Mouse (Mus musculus): ENCODE data around the gene Hinfp. TPM values are rescaled to one million over a fixed set of nuclear protein-coding genes. Genes with fewer than 3 reads are reported as not detected.
"Not testable (repeated sequence)": the region's sequence is repeated elsewhere in the genome, so short reads cannot be mapped to it uniquely, and the experiment has no call there.

Hinfp gene
- polyA plus RNA-seq, 1 experiment from 2014 or later, result 25.1 TPM

DNA sequence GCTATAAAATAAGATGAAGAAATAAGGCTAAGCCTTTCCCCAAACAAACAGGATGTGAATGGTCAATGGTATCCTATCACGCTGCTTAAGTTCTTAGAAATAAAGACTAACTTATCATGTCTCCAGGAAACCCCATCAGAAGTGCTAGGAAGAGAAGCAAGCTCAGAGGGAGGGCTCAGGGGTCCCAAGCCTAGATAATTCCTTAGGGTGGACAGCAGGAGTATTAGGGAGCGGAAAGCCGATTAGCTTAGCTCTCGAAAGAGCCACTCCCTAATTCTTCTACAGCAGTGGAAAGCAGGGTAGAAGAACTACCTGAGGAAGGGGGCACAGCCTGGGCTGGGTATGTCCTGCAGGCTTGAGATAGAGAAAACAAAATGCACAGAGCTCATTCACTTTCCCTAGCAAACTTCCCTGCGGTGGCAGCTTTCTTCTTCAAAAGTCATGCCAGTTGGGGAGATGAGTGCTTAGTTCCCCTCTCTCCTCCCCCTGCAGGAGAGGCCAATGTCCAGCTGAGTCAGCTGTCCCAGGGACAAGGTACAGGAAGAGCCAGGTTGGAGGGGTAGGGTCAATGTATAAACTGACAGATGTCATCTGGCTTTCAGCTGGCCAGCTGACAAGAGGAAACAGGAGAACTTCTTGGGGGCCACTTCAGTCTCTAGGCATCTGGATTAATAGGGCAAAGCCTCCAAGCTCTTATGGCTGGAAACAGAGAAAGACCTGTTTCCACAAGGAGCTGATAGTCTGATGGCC lies 12.8 kb upstream of the Hinfp start:
- 63% methylated on average over 5 of the region's 5 CpGs for whole genome bisulfite sequencing
- Histone ChIP-seq H3K4me1 (replicated peaks) (peaks cover 36% of the 10 kb centered on the region), H3K36me3 (peaks cover 44% of the 10 kb centered on the region), H3K4me2 (peak overlapping the region; percentile 96), H3K4me3 (peak overlapping the region; percentile 88), H3K9me3 (no peaks in the 10 kb centered on the region), H3K27ac (replicated peaks) (no peak overlapping the region), H3K9ac (peak overlapping the region; percentile 96), H3K27me3 (no peaks in the 10 kb centered on the region)
- ATAC-seq (ENCODE audit: low read depth), result no peak

DNA sequence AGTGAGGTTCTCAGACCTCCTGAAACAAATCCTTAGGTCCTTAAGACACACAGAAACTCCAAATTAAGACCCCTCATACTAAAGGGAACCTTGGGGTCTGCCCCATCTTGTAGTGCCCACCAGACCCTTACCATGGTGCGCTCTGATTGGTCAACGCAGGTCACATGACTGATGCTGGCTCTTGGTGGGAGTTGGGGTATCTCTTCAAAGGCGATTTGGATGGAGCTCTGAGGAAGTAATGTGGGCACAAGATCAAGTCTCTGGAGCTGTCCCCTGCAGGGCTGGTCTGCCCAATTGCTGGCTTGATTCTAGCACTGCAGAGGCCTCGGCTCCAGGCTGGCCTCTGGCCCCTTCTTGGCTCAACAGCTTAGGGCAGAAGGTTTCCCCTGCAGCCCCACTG lies 12.0 kb upstream of the Hinfp start:
- Histone ChIP-seq H3K9ac (peak overlapping the region; percentile 38; the same call in 1 of the 2 replicates), H3K4me3 (no peak overlapping the region), H3K36me3 (peaks cover 52% of the 10 kb centered on the region), H3K4me1 (replicated peaks) (peaks cover 36% of the 10 kb centered on the region), H3K27me3 (no peaks in the 10 kb centered on the region), H3K4me2 (peak overlapping the region; percentile 96), H3K27ac (replicated peaks) (no peak overlapping the region), H3K9me3 (no peaks in the 10 kb centered on the region)
- no peak for ATAC-seq (ENCODE audit: low read depth)
- WGBS, result 76% methylated on average over 4 of the region's 4 CpGs

DNA sequence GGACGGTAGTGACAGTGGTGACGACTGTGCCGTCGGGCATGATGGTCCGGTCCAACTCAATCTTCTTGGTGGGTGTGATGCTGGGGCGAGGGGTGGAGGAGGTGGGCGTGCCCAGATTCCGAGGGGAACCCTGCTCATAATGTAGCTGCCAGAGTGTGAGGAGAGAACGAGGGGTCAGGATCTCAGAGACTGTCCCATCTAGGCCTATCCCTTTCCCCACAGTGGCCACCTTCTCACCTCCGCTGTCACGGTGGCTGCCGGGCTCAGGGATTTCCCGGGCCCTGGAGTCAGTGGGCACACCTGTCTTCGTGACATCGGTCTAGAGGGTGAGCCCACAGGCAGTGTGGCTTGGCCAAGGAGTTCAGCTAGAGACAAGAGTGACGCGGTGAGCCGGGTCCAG lies 9.4 kb upstream of the Hinfp start:
- H3K36me3 ChIP-seq, result peaks cover 70% of the 10 kb centered on the region

DNA sequence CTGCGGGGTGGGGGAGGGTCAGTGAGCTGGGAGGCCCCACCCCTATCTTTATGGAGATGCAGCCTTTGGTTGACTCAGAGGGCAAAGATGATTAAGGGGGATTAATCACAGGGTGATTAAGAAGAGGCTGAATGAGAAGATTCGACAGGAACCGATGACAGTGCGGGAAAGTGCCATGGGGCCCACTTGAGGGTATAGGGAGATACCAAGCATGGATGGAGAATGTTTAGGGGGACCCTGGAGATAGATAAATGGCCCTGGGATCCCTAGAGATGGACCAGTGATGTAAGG lies 8.7 kb upstream of the Hinfp start:
- Histone ChIP-seq H3K4me2 (no peak overlapping the region), H3K4me1 (replicated peaks) (peaks cover 39% of the 10 kb centered on the region), H3K27ac (replicated peaks) (no peak overlapping the region), H3K27me3 (no peaks in the 10 kb centered on the region), H3K9ac (no peak overlapping the region), H3K9me3 (no peaks in the 10 kb centered on the region), H3K4me3 (no peak overlapping the region), H3K36me3 (peaks cover 70% of the 10 kb centered on the region)
- 87% methylated on average over 4 of the region's 4 CpGs for WGBS
- ATAC-seq (ENCODE audit: low read depth), result no peak

More for the DNA sequence above, 9.4 kb upstream of the Hinfp start:
- no peak for ATAC-seq (ENCODE audit: low read depth)
- Histone ChIP-seq H3K4me3 (no peak overlapping the region), H3K4me2 (no peak overlapping the region), H3K27me3 (no peaks in the 10 kb centered on the region), H3K4me1 (replicated peaks) (peaks cover 41% of the 10 kb centered on the region), H3K27ac (replicated peaks) (no peak overlapping the region), H3K9me3 (no peaks in the 10 kb centered on the region), H3K9ac (no peak overlapping the region)
- 93% methylated on average over 18 of the region's 18 CpGs for WGBS

DNA sequence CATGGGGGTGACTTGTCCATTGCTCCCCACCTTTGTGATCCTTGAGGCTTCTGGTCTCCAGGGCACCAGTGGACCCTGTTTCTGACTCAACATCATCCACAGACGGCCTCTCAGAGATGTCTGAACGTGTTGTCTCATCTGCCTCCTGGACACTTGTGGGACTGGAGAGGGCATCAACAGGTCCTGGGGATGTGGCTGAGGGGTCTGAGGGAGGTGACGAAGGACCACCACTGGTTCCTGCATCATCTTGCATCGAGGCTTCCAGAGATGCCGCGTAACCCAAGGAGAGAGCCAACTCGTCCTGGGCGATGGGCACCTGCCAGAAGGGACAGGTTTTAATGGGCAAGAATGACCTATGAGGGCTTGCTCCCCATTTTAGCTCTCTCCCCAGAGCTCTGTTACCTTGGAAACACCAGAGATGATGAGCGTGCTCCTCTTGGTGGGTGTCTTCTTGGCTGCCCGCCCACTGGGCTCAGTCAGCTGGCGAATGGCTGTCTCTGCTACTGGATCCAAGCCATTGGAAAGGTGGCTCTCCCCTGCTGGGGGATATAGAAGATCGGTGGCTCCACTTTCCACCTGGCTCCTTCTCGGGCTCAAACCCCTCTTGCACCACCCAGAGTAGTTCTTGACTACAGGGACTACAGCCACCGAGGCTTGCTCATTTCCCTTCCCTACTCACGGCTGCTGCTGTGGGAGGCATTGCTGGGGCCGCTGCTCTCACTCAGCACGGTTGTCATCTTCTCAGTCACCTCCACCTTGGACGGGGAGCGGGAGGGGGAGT lies 8.2 kb upstream of the Hinfp start:
- Histone ChIP-seq H3K36me3 (peaks cover 70% of the 10 kb centered on the region), H3K4me1 (replicated peaks) (peaks cover 34% of the 10 kb centered on the region), H3K9me3 (no peaks in the 10 kb centered on the region), H3K9ac (no peak overlapping the region), H3K27ac (replicated peaks) (no peak overlapping the region), H3K4me2 (no peak overlapping the region), H3K4me3 (no peak overlapping the region), H3K27me3 (no peaks in the 10 kb centered on the region)
- no peak for ATAC-seq (ENCODE audit: low read depth)
- 81% methylated on average over 19 of the region's 19 CpGs for WGBS

DNA sequence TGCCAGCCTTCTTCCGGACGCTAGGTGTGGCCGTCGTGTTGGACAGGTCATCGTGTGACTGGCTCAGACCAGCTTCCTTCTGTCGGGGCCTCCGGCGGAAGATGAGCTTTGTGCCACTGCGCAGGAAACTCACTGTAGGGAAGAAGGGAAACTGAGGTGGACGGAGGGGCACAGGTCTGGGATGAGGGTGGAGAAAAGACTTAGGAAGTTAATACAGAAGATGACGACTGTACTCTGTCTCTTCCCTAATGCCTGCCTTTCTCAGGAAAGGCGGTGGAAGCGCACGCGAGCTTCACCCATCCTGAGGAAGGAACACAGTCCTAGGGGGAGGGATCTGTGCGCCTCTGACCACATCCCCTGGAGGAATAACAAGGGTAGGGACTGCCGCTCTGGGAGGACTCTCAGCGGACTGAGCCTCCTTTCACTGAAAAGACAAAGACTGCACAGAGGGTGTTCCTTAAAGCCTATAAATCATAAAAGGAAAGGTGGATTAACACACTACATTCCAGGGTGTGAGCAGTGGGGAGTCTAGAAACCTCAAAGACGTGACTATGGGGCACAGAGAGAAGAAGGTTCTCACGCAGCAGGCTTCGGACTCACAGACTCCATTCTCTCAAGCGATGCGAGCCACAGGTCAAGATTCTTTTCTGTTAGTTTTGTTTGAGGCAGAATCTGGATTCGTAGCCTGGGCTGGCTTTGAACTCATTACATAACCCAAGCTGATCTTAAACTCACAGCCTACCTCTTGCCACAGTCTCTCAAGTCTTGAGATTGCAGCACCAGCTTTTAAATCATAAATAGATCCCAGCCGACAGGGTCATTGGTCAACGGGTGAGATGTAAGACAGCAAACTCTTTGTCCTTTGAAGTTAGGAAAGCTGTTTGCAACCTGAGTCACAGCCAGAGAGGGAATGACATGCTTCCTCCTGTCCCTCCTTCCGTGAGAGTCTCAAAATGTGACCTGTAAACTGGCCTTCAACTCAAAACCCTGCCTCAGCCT lies 6.0 kb upstream of the Hinfp start:
- ATAC-seq (ENCODE audit: low read depth), result no peak
- no peaks in the 10 kb centered on the region for H3K9me3 ChIP-seq
- H3K4me1 ChIP-seq (replicated peaks), result peaks cover 15% of the 10 kb centered on the region
- 4% methylated on average over 27 of the region's 27 CpGs for WGBS
- H3K36me3 ChIP-seq, result peaks cover 58% of the 10 kb centered on the region
- peak overlapping the region; percentile 47; the same call in 1 of the 2 replicates for H3K9ac ChIP-seq
- 0 out of 2 replicates have a peak overlapping the region, but pooled peaks have one; percentile 1 for H3K4me3 ChIP-seq
- no peaks in the 10 kb centered on the region for H3K27me3 ChIP-seq
- peak overlapping the region; percentile 33; the same call in 1 of the 2 replicates for H3K27ac ChIP-seq (replicated peaks)
- peak overlapping the region; percentile 30 for H3K4me2 ChIP-seq

DNA sequence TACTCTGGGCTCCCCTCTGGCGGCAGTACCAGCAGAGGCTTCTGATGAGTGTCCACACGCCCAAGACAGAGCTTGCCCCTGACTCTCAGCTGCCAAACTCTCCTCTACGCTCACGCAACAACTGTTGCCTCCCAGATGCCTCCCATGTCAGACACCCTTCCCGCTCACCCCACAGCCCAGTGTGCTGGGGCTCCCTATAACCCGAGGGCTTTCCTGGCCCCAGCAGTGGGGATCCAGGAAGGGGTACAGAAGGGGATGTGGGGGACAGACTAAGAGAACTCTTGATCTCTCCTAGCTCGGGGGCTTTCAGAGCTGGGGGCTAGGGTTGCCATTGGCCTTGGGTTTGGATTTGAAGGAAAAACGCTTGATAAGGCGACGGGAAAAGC lies 5.3 kb upstream of the Hinfp start:
- peak overlapping the region; percentile 47; the same call in 1 of the 2 replicates for H3K9ac ChIP-seq
- 33% methylated on average over 10 of the region's 10 CpGs for WGBS

DNA sequence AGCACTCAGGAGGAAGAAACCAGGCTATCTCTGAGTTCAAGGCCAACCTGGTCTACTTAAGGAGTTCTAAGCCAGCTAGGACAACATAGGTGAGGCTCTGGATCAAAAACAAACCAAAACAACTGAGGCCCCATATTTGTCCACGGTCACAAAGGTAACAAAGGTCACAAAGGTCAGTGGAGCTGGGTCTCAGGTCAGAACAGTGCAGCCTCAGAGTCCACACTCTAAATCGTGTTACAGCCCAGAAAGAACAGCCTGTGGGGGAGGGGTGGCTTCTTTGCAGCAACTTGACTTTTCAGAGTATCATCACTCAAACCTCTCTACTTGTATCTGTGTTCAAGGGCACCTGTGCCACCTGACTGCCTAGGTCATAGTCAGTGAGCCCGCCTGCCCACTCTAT lies 4.3 kb upstream of the Hinfp start:
- H3K9me3 ChIP-seq, result no peaks in the 10 kb centered on the region
- H3K4me3 ChIP-seq, result no peak overlapping the region
- no peak overlapping the region for H3K9ac ChIP-seq
- peaks cover 18% of the 10 kb centered on the region for H3K4me1 ChIP-seq (replicated peaks)
- WGBS, result 65% methylated on average over 3 of the region's 3 CpGs
- H3K27ac ChIP-seq (replicated peaks), result no peak overlapping the region
- no peak overlapping the region for H3K4me2 ChIP-seq
- no peak for ATAC-seq (ENCODE audit: low read depth)
- H3K27me3 ChIP-seq, result no peaks in the 10 kb centered on the region
- H3K36me3 ChIP-seq, result peaks cover 42% of the 10 kb centered on the region

More for the DNA sequence above, 5.3 kb upstream of the Hinfp start:
- Histone ChIP-seq H3K27ac (replicated peaks) (peak overlapping the region; percentile 33; the same call in 1 of the 2 replicates), H3K4me2 (peak overlapping the region; percentile 30), H3K36me3 (peaks cover 51% of the 10 kb centered on the region), H3K9me3 (no peaks in the 10 kb centered on the region), H3K4me3 (0 out of 2 replicates have a peak overlapping the region, but pooled peaks have one; percentile 1), H3K27me3 (no peaks in the 10 kb centered on the region), H3K4me1 (replicated peaks) (peaks cover 15% of the 10 kb centered on the region)
- no peak for ATAC-seq (ENCODE audit: low read depth)

DNA sequence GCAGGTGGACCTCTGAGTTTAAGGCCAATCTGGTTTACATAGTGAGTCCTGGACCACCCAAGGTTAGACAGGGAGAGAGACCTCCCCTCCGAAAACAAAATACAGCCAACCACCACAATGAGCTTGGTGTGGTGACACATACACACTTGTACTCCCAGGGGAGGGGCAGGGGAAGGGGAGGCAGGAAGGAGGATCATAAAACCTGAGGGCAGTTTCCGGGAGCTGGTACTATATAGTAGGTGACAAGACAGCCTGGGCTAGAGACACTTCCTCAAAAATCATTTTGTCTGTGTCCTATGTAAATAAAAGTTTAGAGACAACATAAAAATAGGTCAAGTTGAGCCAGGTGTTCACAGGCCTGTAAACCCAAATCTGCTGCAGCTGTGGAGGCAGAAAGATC lies 1.8 kb upstream of the Hinfp start:
- H3K9me3 ChIP-seq, result no peaks in the 10 kb centered on the region
- 79% methylated on average over 2 of the region's 2 CpGs for WGBS
- ATAC-seq (ENCODE audit: low read depth), result no peak
- peaks cover 30% of the 10 kb centered on the region for H3K4me1 ChIP-seq (replicated peaks)
- H3K27me3 ChIP-seq, result no peaks in the 10 kb centered on the region
- no peak overlapping the region for H3K27ac ChIP-seq (replicated peaks)
- no peak overlapping the region for H3K4me3 ChIP-seq
- H3K9ac ChIP-seq, result no peak overlapping the region
- no peak overlapping the region for H3K4me2 ChIP-seq
- H3K36me3 ChIP-seq, result peaks cover 25% of the 10 kb centered on the region

DNA sequence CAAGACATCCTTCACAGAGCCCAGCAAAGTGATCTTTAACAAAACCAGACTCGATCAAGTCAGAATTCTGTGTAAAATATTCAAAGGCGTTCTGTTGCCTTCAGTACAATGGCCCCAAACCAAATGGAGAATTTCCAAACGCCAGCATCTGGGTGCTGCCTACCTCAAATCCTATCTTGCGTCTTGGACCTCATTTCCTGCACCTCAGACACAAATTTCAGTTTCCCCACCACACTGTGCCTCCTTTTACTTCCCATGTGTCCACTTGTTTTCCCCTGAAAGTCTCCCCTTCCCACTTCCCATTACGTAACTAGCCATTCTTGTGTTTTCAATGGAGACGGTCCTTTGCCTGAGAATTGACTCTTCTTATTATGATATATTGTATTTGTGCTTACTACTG lies 1.1 kb upstream of the Hinfp start:
- Histone ChIP-seq H3K9ac (no peak overlapping the region), H3K27ac (replicated peaks) (no peak overlapping the region), H3K9me3 (no peaks in the 10 kb centered on the region), H3K4me2 (no peak overlapping the region), H3K36me3 (peaks cover 29% of the 10 kb centered on the region), H3K4me3 (no peak overlapping the region), H3K4me1 (replicated peaks) (peaks cover 25% of the 10 kb centered on the region), H3K27me3 (no peaks in the 10 kb centered on the region)
- 88% methylated on average over 6 of the region's 6 CpGs for WGBS
- no peak for ATAC-seq (ENCODE audit: low read depth)

DNA sequence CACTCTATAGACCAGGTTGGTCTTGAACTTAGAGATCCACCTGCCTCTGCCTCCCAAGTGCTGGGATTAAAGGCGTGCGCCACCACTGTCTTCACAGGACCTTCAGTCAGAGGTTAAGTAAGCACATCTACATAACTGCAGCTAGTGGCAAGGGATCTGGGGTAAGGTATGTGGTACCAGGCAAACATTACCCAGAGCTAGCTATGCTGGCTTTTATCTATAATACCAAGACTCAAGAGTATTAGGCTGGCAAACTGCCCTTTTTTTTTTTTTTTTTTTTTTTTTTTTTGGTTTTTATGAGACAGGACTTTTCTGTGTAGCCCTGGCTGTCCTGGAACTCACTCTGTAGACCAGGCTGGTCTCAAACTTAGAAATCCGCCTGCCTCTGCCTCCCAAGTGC lies 5.5 kb downstream of the Hinfp start:
- Histone ChIP-seq H3K36me3 (peaks cover 78% of the 10 kb centered on the region), H3K4me1 (replicated peaks) (peaks cover 15% of the 10 kb centered on the region)
- not testable (repeated sequence) for H3K27ac ChIP-seq (replicated peaks); H3K27me3 ChIP-seq; ATAC-seq (ENCODE audit: low read depth); H3K4me2 ChIP-seq; H3K4me3 ChIP-seq; H3K9me3 ChIP-seq; H3K9ac ChIP-seq
- WGBS, result 97% methylated on average over 3 of the region's 3 CpGs

All from neural tube, embryonic 13.5 days (tissue).